Comparison of ENCODE assay signal across 15 mouse cellular contexts in genomic region chr10:88968586-88968985, GRCm38 (mm10).
"Had no signal": no experiment of that assay in that cellular context is flagged by ENCODE, and none has a peak within 500 bp of the region (broad histone marks: within the 10 kb centered on the region; RNA-seq: fewer than 3 reads in every experiment).

No protein-coding gene starts in this region.

- H3K9ac ChIP-seq: kidney, embryonic 15.5 days; limb, embryonic 13.5 days; liver, embryonic 12.5 days; liver, embryonic 15.5 days had no signal

- ATAC-seq: liver, embryonic 12.5 days had no signal

- H3K27me3 ChIP-seq: kidney, embryonic 15.5 days; limb, embryonic 13.5 days; liver, embryonic 12.5 days; liver, embryonic 15.5 days had no signal

- H3K4me1 ChIP-seq: kidney, embryonic 15.5 days; limb, embryonic 10.5 days; liver, embryonic 12.5 days; liver, embryonic 15.5 days had no signal

- DNase-seq: kidney, adult 8-10 months; kidney, postnatal 10 days; kidney, postnatal 4 days; liver; lung, adult 2 months; lung, postnatal 10 days; lung, postnatal 36 days; midbrain, embryonic 14.5 days; thymus, postnatal 25 days had no signal

- H3K27ac ChIP-seq: kidney, embryonic 15.5 days; limb, embryonic 10.5 days; limb, embryonic 13.5 days; liver, embryonic 12.5 days; liver, embryonic 15.5 days had no signal

- H3K36me3 ChIP-seq: kidney, embryonic 15.5 days; limb, embryonic 10.5 days; limb, embryonic 13.5 days; liver, embryonic 12.5 days; liver, embryonic 15.5 days had no signal

- H3K9me3 ChIP-seq: kidney, embryonic 15.5 days; limb, embryonic 10.5 days; limb, embryonic 13.5 days; liver, embryonic 12.5 days; liver, embryonic 15.5 days had no signal

- H3K4me2 ChIP-seq: kidney, embryonic 15.5 days; limb, embryonic 13.5 days; liver, embryonic 12.5 days; liver, embryonic 15.5 days; midbrain, embryonic 11.5 days had no signal

- H3K4me3 ChIP-seq: kidney, embryonic 15.5 days; limb, embryonic 10.5 days; limb, embryonic 13.5 days; liver, embryonic 12.5 days; liver, embryonic 15.5 days had no signal
